Mouse (Mus musculus) liver, adult 2 months (tissue): Measurements from ENCODE around the gene Rhbg. TPM values are rescaled to one million over a fixed set of nuclear protein-coding genes. Genes with fewer than 3 reads are reported as not detected.

Experiments used
- DNase-seq: peaks from one replicate; pipeline ENCODE4 v3.0.0-alpha.2; 2011; ENCODE audit warnings: low read depth, low spot score; ENCODE audit errors: extremely low read depth
- H3K27ac ChIP-seq: fragments of 200-500 bp; replicated peaks from 2 replicates; pipeline ENCODE4 v1.5.1; 2012; ENCODE audit warnings: low read depth, mild to moderate bottlenecking, control low read depth, inconsistent platforms, low read length; ENCODE audit not compliant: insufficient read depth
- H3K27me3 ChIP-seq: fragments of 200-500 bp; 2 replicates; pipeline ENCODE4 v1.6.1; 2012; ENCODE audit warnings: mild to moderate bottlenecking, moderate library complexity, low read length, inconsistent platforms; ENCODE audit not compliant: control insufficient read depth, insufficient read depth
- H3K36me3 ChIP-seq: fragments of 200-500 bp; 2 replicates; pipeline ENCODE4 v1.6.1; 2012; ENCODE audit warnings: low read length, inconsistent platforms; ENCODE audit not compliant: control insufficient read depth, insufficient read depth
- H3K4me1 ChIP-seq: fragments of 200-500 bp; 2 replicates; pipeline ENCODE4 v1.6.1; 2011; ENCODE audit warnings: low read length; ENCODE audit not compliant: control insufficient read depth, insufficient read depth
- H3K4me3 ChIP-seq: fragments of 200-500 bp; 2 replicates; pipeline ENCODE4 v1.5.1; 2011; ENCODE audit warnings: low read depth, mild to moderate bottlenecking, control low read depth, low read length, moderate library complexity; ENCODE audit not compliant: insufficient read depth
- H3K79me2 ChIP-seq: fragments of 200-500 bp; 2 replicates; pipeline ENCODE4 v1.6.1; 2012; ENCODE audit warnings: inconsistent platforms, mild to moderate bottlenecking, low read length, moderate library complexity; ENCODE audit not compliant: control insufficient read depth, insufficient read depth
- H3K9ac ChIP-seq: fragments of 200-500 bp; 2 replicates; pipeline ENCODE4 v1.6.1; 2012; ENCODE audit warnings: low read depth, mild to moderate bottlenecking, control low read depth, inconsistent platforms, low read length
- CTCF ChIP-seq: fragments of 200-500 bp; IDR thresholded peaks from 2 replicates; pipeline ENCODE4 v1.5.1; 2011; ENCODE audit warnings: low read depth, low read length, control low read depth
- POLR2A ChIP-seq: fragments of 200-500 bp; IDR thresholded peaks from 2 replicates; pipeline ENCODE4 v1.6.1; 2011; ENCODE audit warnings: low read length, control low read depth; ENCODE audit not compliant: insufficient read depth; ENCODE audit errors: extremely low read depth
- WGBS: fragments of 180-500 bp; shearing (Covaris S2); methylation state at CpG from one replicate; pipeline ENCODE4 v1.1.7; 2018; 5-methylcytosine and 5-hydroxymethylcytosine counted together
- polyA plus RNA-seq: library from polyadenylated mRNA; depleted of rRNA; stranded (reverse); fragments of >200 nt; gene quantifications from 2 replicates; pipeline ENCODE4 v1.2.3, GENCODE M21; 2012; rRNA removed
- total RNA-seq: library from RNA; depleted of rRNA; stranded (reverse); fragments of >200 nt; gene quantifications from 2 replicates; pipeline ENCODE4 v1.2.3, GENCODE M21; 2014; rRNA removed

Rhbg gene
- total and polyA plus RNA-seq, 2 experiments, result 24.6 to 30.5 TPM

- H3K36me3 ChIP-seq, result no peaks in the 10 kb centered on the region
- H3K4me3 ChIP-seq, result no peak overlapping the region
- H3K27me3 ChIP-seq, result peaks cover 37% of the 10 kb centered on the region
- no peak overlapping the region for H3K27ac ChIP-seq
- H3K79me2 ChIP-seq, result no peaks in the 10 kb centered on the region
- 45% methylated on average over 2 of the region's 2 CpGs for WGBS
- DNase-seq, result no peak
- no peak overlapping the region for H3K9ac ChIP-seq
- H3K4me1 ChIP-seq, result no peaks in the 10 kb centered on the region
- TF ChIP-seq CTCF, result no peak
- no peak for TF ChIP-seq POLR2A
Measured at GRCm38 (mm10) chr3:88199541-88200110, 54.9 kb downstream of the Rhbg start.

- H3K4me1 ChIP-seq, result no peaks in the 10 kb centered on the region
- DNase-seq, result no peak
- no peaks in the 10 kb centered on the region for H3K79me2 ChIP-seq
- no peak overlapping the region for H3K27ac ChIP-seq
- peaks cover 32% of the 10 kb centered on the region for H3K27me3 ChIP-seq
- TF ChIP-seq CTCF (no peak), POLR2A (no peak)
- no peak overlapping the region for H3K9ac ChIP-seq
- WGBS, result 14% methylated on average over 9 of the region's 9 CpGs
- no peak overlapping the region for H3K4me3 ChIP-seq
- H3K36me3 ChIP-seq, result no peaks in the 10 kb centered on the region
Measured at GRCm38 (mm10) chr3:88198505-88199020, 55.9 kb downstream of the Rhbg start.

DNA sequence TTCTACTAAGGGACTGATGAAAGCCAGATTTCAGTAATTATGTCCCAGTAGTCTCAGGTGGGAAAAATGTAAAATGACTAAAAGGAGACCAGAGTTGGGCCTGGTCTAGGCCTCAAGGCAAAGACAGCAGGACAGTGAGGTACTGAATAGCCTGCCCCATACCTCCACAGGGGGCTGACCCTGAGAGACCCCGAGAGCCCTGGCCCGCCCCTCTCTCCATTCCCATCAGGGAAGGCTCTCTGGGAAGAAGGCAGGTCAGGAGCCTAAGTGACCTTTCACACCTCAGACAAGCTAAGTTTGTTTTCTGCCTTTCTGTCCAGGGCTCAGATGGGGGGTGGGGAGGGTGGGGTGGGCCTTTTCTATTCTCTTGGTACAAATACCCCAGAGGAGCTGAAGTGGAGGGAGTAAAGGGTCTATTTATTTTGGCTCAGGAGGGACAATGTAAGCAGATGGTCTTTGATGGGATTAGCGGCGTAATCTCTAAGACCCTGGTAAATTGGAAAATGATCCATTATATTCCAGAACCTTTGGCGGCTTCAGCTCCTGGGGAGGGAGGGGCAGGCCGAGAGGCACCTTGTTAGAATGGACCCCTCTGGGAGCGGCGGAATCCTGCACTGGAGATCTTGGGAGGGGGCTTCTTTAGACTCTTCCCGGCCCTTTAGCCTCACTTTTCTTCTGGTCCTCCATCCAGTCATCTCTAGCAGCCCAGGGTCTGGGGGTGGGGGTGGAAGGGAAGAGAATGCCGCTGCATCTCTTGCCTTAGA is 56.6 kb downstream of the Rhbg start:
- Histone ChIP-seq H3K4me3 (no peak overlapping the region), H3K27me3 (peaks cover 29% of the 10 kb centered on the region), H3K9ac (no peak overlapping the region), H3K36me3 (no peaks in the 10 kb centered on the region), H3K4me1 (no peaks in the 10 kb centered on the region), H3K27ac (no peak overlapping the region), H3K79me2 (no peaks in the 10 kb centered on the region)
- TF ChIP-seq POLR2A (no peak), CTCF (no peak)
- no peak for DNase-seq
- 30% methylated on average over 10 of the region's 10 CpGs for WGBS

Other genes with a start within 250 kb of the Rhbg start
- not detected in 2 replicates for gene Hapln2, start 227.1 kb downstream of the Rhbg start, total RNA-seq
- not detected in 2 replicates for gene Hapln2, start 227.1 kb downstream of the Rhbg start, polyA plus RNA-seq
- 4.2 and 5.7 TPM in 2 replicates for gene Gpatch4, start 211.6 kb downstream of the Rhbg start, total RNA-seq
- gene Gpatch4, start 211.6 kb downstream of the Rhbg start, polyA plus RNA-seq, result 4.1 and 4.3 TPM in 2 replicates
- gene Naxe, start 196.2 kb downstream of the Rhbg start, total RNA-seq, result 99.6 and 105 TPM in 2 replicates
- gene Naxe, start 196.2 kb downstream of the Rhbg start, polyA plus RNA-seq, result 84.1 and 94.0 TPM in 2 replicates
- not detected in 2 replicates for gene Ttc24, start 176.4 kb downstream of the Rhbg start, total RNA-seq
- not detected in 2 replicates for gene Ttc24, start 176.4 kb downstream of the Rhbg start, polyA plus RNA-seq
- 0.18 and 0.40 TPM in 2 replicates for gene Iqgap3, start 172.7 kb downstream of the Rhbg start, total RNA-seq
- gene Iqgap3, start 172.7 kb downstream of the Rhbg start, polyA plus RNA-seq, result 0.16 and 0.27 TPM in 2 replicates
- gene Mef2d, start 112.3 kb downstream of the Rhbg start, total RNA-seq, result 3.7 and 6.2 TPM in 2 replicates
- gene Mef2d, start 112.3 kb downstream of the Rhbg start, polyA plus RNA-seq, result 17.7 and 22.2 TPM in 2 replicates
- gene Gm38392, start 32.5 kb upstream of the Rhbg start, total RNA-seq, result not detected in 2 replicates
- not detected in 2 replicates for gene Gm38392, start 32.5 kb upstream of the Rhbg start, polyA plus RNA-seq
- 4.3 and 6.0 TPM in 2 replicates for gene Tsacc, start 42.3 kb upstream of the Rhbg start, total RNA-seq
- 3.4 and 3.6 TPM in 2 replicates for gene Tsacc, start 42.3 kb upstream of the Rhbg start, polyA plus RNA-seq
- gene Cct3, start 42.4 kb upstream of the Rhbg start, total RNA-seq, result 104 and 130 TPM in 2 replicates
- 78.2 and 79.7 TPM in 2 replicates for gene Cct3, start 42.4 kb upstream of the Rhbg start, polyA plus RNA-seq
- gene Glmp, start 70.3 kb upstream of the Rhbg start, total RNA-seq, result 17.8 and 26.6 TPM in 2 replicates
- gene Glmp, start 70.3 kb upstream of the Rhbg start, polyA plus RNA-seq, result 136 and 154 TPM in 2 replicates
- 1.1 and 1.7 TPM in 2 replicates for gene Tmem79, start 81.4 kb upstream of the Rhbg start, total RNA-seq
- 2.5 and 2.9 TPM in 2 replicates for gene Tmem79, start 81.4 kb upstream of the Rhbg start, polyA plus RNA-seq
- gene Smg5, start 81.6 kb upstream of the Rhbg start, total RNA-seq, result 14.1 and 16.6 TPM in 2 replicates
- gene Smg5, start 81.6 kb upstream of the Rhbg start, polyA plus RNA-seq, result 22.6 and 36.6 TPM in 2 replicates
- gene Paqr6, start 109.9 kb upstream of the Rhbg start, total RNA-seq, result not detected in 2 replicates
- gene Paqr6, start 109.9 kb upstream of the Rhbg start, polyA plus RNA-seq, result 0.56 and 0.66 TPM in 2 replicates
- 0.34 and 0.74 TPM in 2 replicates for gene Bglap3, start 118.0 kb upstream of the Rhbg start, total RNA-seq
- 0.11 and 2.0 TPM in 2 replicates for gene Bglap3, start 118.0 kb upstream of the Rhbg start, polyA plus RNA-seq
- gene Bglap2, start 124.0 kb upstream of the Rhbg start, total RNA-seq, result not detected in 2 replicates
- not detected in 2 replicates for gene Bglap2, start 124.0 kb upstream of the Rhbg start, polyA plus RNA-seq
- not detected in 2 replicates for gene Bglap, start 129.8 kb upstream of the Rhbg start, total RNA-seq
- gene Bglap, start 129.8 kb upstream of the Rhbg start, polyA plus RNA-seq, result not detected in 2 replicates
- gene Pmf1, start 155.6 kb upstream of the Rhbg start, total RNA-seq, result 12.9 and 16.5 TPM in 2 replicates
- 59.0 and 68.1 TPM in 2 replicates for gene Pmf1, start 155.6 kb upstream of the Rhbg start, polyA plus RNA-seq
- gene Slc25a44, start 170.4 kb upstream of the Rhbg start, total RNA-seq, result 26.1 and 28.1 TPM in 2 replicates
- gene Slc25a44, start 170.4 kb upstream of the Rhbg start, polyA plus RNA-seq, result 57.0 and 60.9 TPM in 2 replicates
- 23.4 and 37.9 TPM in 2 replicates for gene Sema4a, start 206.5 kb upstream of the Rhbg start, total RNA-seq
- 109 and 117 TPM in 2 replicates for gene Sema4a, start 206.5 kb upstream of the Rhbg start, polyA plus RNA-seq